Mouse (Mus musculus) forebrain, embryonic 13.5 days (tissue): ENCODE results near the gene C1qtnf6. TPM values are rescaled to one million over a fixed set of nuclear protein-coding genes. Genes with fewer than 3 reads are reported as not detected.

ENCODE experiments used
- ATAC-seq: fragments of 200-750 bp; cut with Nextera tagmentation; 2 replicates; pipeline ENCODE4 v1.8.0; 2017
- H3K27ac ChIP-seq: fragments of 300-500 bp; sonication (generic); 2 replicates; pipeline ENCODE4 v1.5.1; 2015; ENCODE audit warnings: inconsistent platforms, mild to moderate bottlenecking, moderate library complexity
- H3K27me3 ChIP-seq: fragments of 300-500 bp; sonication (generic); 2 replicates; pipeline ENCODE4 v1.6.1; 2015; ENCODE audit warnings: mild to moderate bottlenecking, inconsistent platforms
- H3K36me3 ChIP-seq: fragments of 300-500 bp; sonication (generic); 2 replicates; pipeline ENCODE4 v1.6.1; 2015; ENCODE audit warnings: mild to moderate bottlenecking, inconsistent platforms; ENCODE audit not compliant: poor library complexity, severe bottlenecking
- H3K4me1 ChIP-seq: fragments of 300-500 bp; sonication (generic); 2 replicates; pipeline ENCODE4 v1.6.1; 2015; ENCODE audit warnings: inconsistent platforms
- H3K4me2 ChIP-seq: fragments of 300-500 bp; sonication (generic); 2 replicates; pipeline ENCODE4 v1.6.1; 2015; ENCODE audit warnings: inconsistent platforms, mild to moderate bottlenecking, moderate library complexity
- H3K4me3 ChIP-seq: fragments of 300-500 bp; sonication (generic); 2 replicates; pipeline ENCODE4 v1.5.1; 2015; ENCODE audit warnings: mild to moderate bottlenecking, inconsistent platforms
- H3K9ac ChIP-seq: fragments of 300-500 bp; sonication (generic); 2 replicates; pipeline ENCODE4 v1.6.1; 2015; ENCODE audit warnings: mild to moderate bottlenecking, inconsistent platforms
- H3K9me3 ChIP-seq: fragments of 300-500 bp; sonication (generic); replicated peaks from 2 replicates; pipeline ENCODE4 v1.6.1; 2016; ENCODE audit warnings: inconsistent platforms
- WGBS: fragments of 180-500 bp; shearing (Covaris S2); methylation state at CpG from one replicate; pipeline ENCODE4 v1.1.7; 2015; 5-methylcytosine and 5-hydroxymethylcytosine counted together
- polyA plus RNA-seq: library from polyadenylated mRNA; unstranded; fragments of >200 nt; fragmentation: Nextera tagmentation; extraction: Ambion mirVana; gene quantifications from 2 replicates; pipeline ENCODE4 v1.2.1, GENCODE M21; 2015

C1qtnf6 gene
- 4.1 and 5.8 TPM in 2 replicates for polyA plus RNA-seq

DNA sequence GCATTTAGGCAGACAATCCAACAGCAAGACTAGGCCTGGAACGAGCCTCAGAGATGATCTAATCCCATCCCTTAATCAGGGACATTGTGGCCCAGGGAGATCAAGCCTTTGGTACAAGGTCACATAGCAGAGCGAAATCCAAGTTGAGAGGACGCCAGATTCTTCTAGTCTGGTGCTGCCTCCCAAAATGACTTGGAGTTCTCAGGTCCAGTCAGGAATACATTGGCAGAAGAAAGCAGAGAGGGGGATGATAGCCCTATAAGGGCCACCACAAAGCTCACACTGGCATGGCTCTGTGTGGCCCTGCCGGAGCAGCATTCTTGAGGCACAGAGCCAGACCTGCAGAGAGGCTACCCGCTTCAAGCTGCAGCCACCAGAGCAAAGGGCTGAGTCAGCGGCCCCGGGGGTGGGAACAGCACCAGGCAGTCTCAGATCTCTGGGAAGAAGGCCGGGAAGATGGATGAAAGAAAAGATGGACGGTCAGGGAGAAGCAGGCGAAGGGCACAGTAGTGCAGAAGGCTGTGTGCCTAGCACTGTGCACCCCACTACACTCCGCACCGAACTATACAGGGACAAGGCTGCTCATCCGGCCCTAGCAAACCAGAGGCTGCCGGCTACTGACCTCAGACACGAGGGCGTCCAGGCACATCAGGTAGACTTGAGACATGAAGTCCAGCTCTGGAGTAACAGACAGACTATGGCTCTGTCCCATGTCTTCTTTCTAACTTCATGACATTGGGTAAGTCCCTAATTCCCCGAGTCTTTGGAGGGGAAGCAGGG is at the start of gene C1qtnf6:
TSS of gene C1qtnf6 (minus strand) at position 746 of the 780 bp plus-strand sequence.
- Histone ChIP-seq H3K36me3 (no peaks in the 10 kb centered on the region), H3K9ac (peak within 1 kb of the TSS; percentile 66), H3K27me3 (no peaks in the 10 kb centered on the region), H3K4me1 (peaks cover 32% of the 10 kb centered on the region), H3K9me3 (no peaks in the 10 kb centered on the region), H3K4me2 (peak within 1 kb of the TSS; percentile 60), H3K4me3 (peak within 1 kb of the TSS; percentile 31), H3K27ac (peak within 1 kb of the TSS; percentile 46; the same call in 1 of the 2 replicates)
- ATAC-seq, result no peak
- 72% methylated on average over 17 of the region's 17 CpGs for WGBS

DNA sequence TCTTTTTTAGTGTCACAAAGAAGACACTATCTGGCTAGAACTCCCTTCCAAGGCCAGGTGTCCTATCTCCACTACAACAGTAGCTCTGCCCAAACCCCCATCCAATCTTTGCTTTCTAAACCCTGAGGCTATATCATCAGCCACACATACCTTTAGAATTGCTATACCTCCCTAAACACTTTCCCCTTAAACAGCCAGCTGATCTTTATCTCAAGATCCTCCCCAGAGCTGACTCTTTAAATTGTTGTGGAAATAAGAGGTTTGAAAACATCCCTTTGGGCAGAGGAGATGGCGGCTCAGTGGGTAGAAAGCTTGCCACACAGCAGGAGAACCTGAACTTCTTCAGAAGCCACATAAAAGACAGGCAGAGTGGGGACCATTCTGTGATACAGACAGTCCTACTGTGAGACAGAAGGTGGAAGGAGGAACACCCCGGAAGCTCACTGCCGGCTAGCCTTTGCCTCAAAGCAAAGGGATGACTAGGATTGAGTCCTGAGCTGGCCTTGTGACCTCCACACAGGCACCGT is 45.1 kb upstream of the C1qtnf6 start:
- H3K9me3 ChIP-seq, result no peaks in the 10 kb centered on the region
- no peak overlapping the region for H3K4me2 ChIP-seq
- peaks cover 22% of the 10 kb centered on the region for H3K4me1 ChIP-seq
- H3K36me3 ChIP-seq, result no peaks in the 10 kb centered on the region
- no peak overlapping the region for H3K9ac ChIP-seq
- H3K27ac ChIP-seq, result no peak overlapping the region
- no peaks in the 10 kb centered on the region for H3K27me3 ChIP-seq
- H3K4me3 ChIP-seq, result no peak overlapping the region
- no peak for ATAC-seq
- 71% methylated on average over 4 of the region's 4 CpGs for WGBS

DNA sequence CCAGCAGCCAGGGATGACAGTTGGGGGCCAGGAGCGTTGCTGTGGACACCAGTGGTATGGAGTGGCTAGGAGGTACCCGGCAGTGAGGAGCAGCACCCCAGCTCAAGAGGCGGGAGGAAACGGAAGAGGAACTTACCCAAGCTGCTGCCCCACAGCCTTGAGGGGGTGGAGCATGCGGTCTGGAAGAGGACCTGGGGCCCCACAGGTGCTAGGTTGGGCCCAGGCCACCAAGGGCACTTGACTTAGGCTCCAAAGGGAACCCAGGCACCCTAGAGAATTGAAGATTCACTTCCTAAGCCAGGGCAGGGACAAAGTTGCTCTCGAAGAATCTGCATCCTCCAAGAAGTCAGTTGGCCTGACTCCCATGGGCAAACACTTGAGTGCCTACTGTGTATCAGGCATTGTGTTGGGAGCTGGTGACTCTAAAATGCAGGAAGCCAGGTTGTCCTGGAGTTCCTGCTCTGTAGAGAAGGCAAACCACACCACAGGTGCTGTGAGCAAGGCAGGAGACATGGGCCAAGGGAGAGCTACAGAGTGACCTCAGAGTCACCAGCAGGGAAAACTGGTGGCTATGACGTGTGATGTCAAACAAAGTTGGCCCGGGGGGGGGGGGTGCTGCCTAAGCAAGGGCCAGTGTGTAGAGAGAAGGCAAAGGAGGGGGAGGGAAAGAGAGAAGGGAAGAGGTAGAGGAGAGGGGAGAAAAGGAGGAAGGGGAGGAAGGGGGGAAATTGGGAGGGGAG is 41.6 kb upstream of the C1qtnf6 start, which contains the start of gene Rac2:
TSS of gene Rac2 (minus strand) at position 126 of the 740 bp plus-strand sequence.
- Histone ChIP-seq H3K9me3 (no peaks in the 10 kb centered on the region), H3K4me3 (no peak within 1 kb of the TSS), H3K4me1 (no peaks in the 10 kb centered on the region), H3K4me2 (no peak within 1 kb of the TSS), H3K9ac (no peak within 1 kb of the TSS), H3K27me3 (no peaks in the 10 kb centered on the region), H3K27ac (no peak within 1 kb of the TSS), H3K36me3 (no peaks in the 10 kb centered on the region)
- 81% methylated on average over 8 of the region's 8 CpGs for WGBS
- no peak for ATAC-seq

GRCm38 (mm10) chr15:78572270-78572600 is 41.0 kb upstream of the C1qtnf6 start:
- Histone ChIP-seq H3K9ac (no peak overlapping the region), H3K27me3 (no peaks in the 10 kb centered on the region), H3K9me3 (no peaks in the 10 kb centered on the region), H3K27ac (no peak overlapping the region), H3K4me2 (no peak overlapping the region), H3K36me3 (no peaks in the 10 kb centered on the region), H3K4me1 (no peaks in the 10 kb centered on the region), H3K4me3 (no peak overlapping the region)
- WGBS, result 89% methylated on average over 5 of the region's 5 CpGs
- ATAC-seq, result no peak

DNA sequence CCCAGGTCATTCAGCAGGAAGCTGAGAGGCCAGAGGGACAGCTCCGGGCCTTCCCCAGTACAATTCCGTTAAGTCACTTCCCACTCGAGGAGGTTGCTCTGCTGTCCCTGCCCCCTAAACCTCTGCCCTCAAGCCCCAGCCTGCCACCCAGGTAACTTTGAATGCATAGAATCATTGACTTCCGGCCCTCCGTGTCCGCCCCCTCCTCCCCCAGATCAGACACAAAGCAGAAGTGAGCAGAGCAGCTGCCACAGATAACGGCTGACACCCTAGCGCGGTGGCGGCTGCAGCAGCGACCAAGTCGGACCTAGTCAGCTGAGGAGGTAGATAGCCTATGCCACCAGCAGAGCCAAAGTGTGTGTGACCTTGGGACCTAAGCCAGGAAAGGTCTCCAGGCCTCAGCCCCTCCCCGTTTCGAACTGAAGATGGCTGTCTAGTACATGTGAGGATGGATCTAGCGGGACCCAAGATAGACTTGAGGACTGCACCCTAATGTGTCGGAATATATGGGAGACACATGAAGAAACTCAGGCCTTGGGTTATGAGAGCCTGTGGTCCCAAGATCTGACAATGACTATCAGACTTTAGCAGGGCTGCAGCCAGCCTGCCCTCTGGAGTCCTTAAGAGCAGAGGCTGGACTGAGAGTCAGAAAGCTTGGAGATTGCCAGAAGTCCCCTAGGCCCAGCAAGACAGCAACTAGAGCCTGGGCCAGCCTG is 40.5 kb upstream of the C1qtnf6 start:
- Histone ChIP-seq H3K4me1 (no peaks in the 10 kb centered on the region), H3K9me3 (no peaks in the 10 kb centered on the region), H3K4me3 (no peak overlapping the region), H3K4me2 (no peak overlapping the region), H3K9ac (no peak overlapping the region), H3K27me3 (no peaks in the 10 kb centered on the region), H3K27ac (no peak overlapping the region), H3K36me3 (no peaks in the 10 kb centered on the region)
- ATAC-seq, result no peak
- WGBS, result 76% methylated on average over 16 of the region's 16 CpGs

GRCm38 (mm10) chr15:78570170-78570569 is 39.0 kb upstream of the C1qtnf6 start:
- WGBS, result 94% methylated on average over 5 of the region's 5 CpGs
- H3K36me3 ChIP-seq, result no peaks in the 10 kb centered on the region
- H3K9ac ChIP-seq, result no peak overlapping the region
- H3K4me1 ChIP-seq, result no peaks in the 10 kb centered on the region
- no peak for ATAC-seq
- H3K4me3 ChIP-seq, result no peak overlapping the region
- no peak overlapping the region for H3K4me2 ChIP-seq
- H3K9me3 ChIP-seq, result no peaks in the 10 kb centered on the region
- no peak overlapping the region for H3K27ac ChIP-seq
- no peaks in the 10 kb centered on the region for H3K27me3 ChIP-seq

DNA sequence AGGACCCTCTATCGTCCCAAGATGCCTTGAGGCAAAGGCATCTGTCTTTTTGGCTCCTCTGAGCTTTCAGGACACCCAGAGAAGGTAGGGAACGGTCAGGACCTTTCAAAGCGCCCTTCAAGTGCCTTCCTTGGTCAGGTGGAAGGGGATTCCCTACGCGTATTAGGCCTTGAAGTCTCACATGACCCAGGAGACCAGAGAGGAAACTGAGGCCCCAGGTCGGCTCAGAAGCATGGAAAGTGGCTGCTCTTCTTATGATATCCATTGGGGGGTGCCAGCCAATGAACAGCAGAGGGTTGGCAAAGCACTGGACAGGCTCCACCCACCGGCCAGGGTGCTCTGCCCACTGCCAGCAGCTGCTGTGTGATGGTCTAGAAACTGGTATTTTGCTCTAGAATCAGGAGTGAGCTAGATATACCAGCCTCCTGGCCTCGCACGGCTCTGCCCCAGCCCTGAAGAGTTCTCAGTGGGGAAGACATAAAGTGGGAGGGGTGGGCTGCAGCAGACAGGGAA is 36.4 kb upstream of the C1qtnf6 start:
- no peak overlapping the region for H3K4me2 ChIP-seq
- WGBS, result 69% methylated on average over 9 of the region's 9 CpGs
- H3K9me3 ChIP-seq, result no peaks in the 10 kb centered on the region
- no peak overlapping the region for H3K9ac ChIP-seq
- no peak for ATAC-seq
- H3K4me3 ChIP-seq, result no peak overlapping the region
- no peak overlapping the region for H3K27ac ChIP-seq
- H3K27me3 ChIP-seq, result no peaks in the 10 kb centered on the region
- H3K36me3 ChIP-seq, result no peaks in the 10 kb centered on the region
- no peaks in the 10 kb centered on the region for H3K4me1 ChIP-seq

- Histone ChIP-seq H3K36me3 (no peaks in the 10 kb centered on the region), H3K27ac (no peak overlapping the region), H3K9ac (no peak overlapping the region), H3K4me1 (no peaks in the 10 kb centered on the region), H3K27me3 (no peaks in the 10 kb centered on the region), H3K4me2 (no peak overlapping the region), H3K4me3 (no peak overlapping the region), H3K9me3 (no peaks in the 10 kb centered on the region)
- WGBS, result 80% methylated on average over 11 of the region's 11 CpGs
- ATAC-seq, result no peak
These were observed 33.7 kb upstream of the C1qtnf6 start for GRCm38 (mm10) chr15:78564764-78565435.

- Histone ChIP-seq H3K9ac (no peak overlapping the region), H3K36me3 (no peaks in the 10 kb centered on the region), H3K4me1 (no peaks in the 10 kb centered on the region), H3K4me3 (no peak overlapping the region), H3K4me2 (no peak overlapping the region), H3K27me3 (no peaks in the 10 kb centered on the region), H3K9me3 (no peaks in the 10 kb centered on the region), H3K27ac (no peak overlapping the region)
- 86% methylated on average over 5 of the region's 5 CpGs for WGBS
- no peak for ATAC-seq
These were observed 32.7 kb upstream of the C1qtnf6 start for GRCm38 (mm10) chr15:78563937-78564336.

DNA sequence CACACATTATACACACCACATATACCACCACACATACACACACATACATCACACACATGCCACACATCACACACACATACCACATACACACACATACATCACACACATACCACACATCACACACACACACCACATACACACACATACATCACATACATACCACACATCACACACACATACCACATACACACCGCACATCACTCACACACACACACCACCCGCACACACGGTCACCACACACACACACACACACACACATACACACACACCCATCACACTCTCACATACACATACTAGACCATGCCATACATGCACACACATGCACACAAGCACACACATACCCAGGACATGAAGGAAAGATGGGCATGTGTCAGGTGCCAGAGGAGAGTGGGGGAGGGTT is 32.1 kb upstream of the C1qtnf6 start:
- Histone ChIP-seq H3K4me2 (no peak overlapping the region), H3K36me3 (no peaks in the 10 kb centered on the region), H3K4me1 (no peaks in the 10 kb centered on the region), H3K9ac (no peak overlapping the region), H3K9me3 (no peaks in the 10 kb centered on the region), H3K27me3 (no peaks in the 10 kb centered on the region), H3K27ac (no peak overlapping the region), H3K4me3 (no peak overlapping the region)
- 94% methylated on average over 3 of the region's 3 CpGs for WGBS
- no peak for ATAC-seq

DNA sequence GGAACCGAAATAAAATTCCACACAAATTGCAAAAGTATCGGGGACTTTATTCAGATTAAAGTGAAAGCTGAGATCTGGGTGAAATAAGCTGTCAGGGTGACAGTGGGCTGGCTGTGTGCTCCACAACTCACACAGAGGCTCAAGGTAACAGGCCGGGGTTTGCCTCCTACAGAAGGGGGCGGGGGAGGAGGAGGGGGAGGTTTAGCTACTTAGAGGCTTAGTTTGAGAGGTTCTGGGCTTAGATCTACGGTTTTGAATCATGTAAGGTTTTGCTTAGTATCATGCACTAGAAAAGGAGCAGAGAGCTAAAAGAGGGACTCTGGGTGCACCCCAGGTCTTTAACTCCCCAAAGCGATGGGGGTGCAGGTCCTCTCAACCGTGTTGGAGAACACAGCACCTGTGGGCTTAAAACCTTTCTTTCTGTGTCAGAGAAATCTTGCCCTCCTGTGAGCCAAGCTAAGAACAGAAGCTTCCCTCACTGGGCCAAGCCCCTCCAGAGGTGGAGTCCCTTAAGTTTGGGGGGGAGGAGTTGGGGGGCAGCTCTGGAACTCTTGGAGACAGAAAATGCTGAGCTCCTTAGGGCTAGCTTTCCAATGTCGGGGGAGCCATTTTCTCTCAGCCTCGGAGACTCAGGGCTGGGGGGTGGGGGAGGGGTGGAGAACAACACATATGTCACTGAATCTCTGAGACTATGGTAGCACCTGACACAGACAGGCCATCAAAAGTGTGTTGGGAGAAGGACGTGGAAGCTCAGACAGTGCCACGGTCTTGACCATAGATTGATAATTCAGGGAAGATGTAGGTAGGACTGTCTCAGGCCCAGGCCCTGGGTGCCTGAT is 28.1 kb upstream of the C1qtnf6 start:
- Histone ChIP-seq H3K27me3 (no peaks in the 10 kb centered on the region), H3K4me3 (no peak overlapping the region), H3K9ac (no peak overlapping the region), H3K36me3 (no peaks in the 10 kb centered on the region), H3K4me1 (no peaks in the 10 kb centered on the region), H3K9me3 (no peaks in the 10 kb centered on the region), H3K27ac (no peak overlapping the region), H3K4me2 (no peak overlapping the region)
- no peak for ATAC-seq
- 55% methylated on average over 11 of the region's 11 CpGs for WGBS
